Mouse (Mus musculus) liver, embryonic 12.5 days (tissue): ENCODE measurements around the gene Cir1. TPM values are rescaled to one million over a fixed set of nuclear protein-coding genes. Genes with fewer than 3 reads are reported as not detected.

Source experiments
- ATAC-seq: fragments of 200-750 bp; cut with Nextera tagmentation; 2 replicates; pipeline ENCODE4 v1.8.0; 2017; ENCODE audit warnings: moderate number of reproducible peaks, mild to moderate bottlenecking, moderate library complexity
- H3K27ac ChIP-seq: fragments of 300-500 bp; sonication (generic); 2 replicates; pipeline ENCODE4 v1.5.1; 2016; ENCODE audit warnings: mild to moderate bottlenecking
- H3K27me3 ChIP-seq: fragments of 300-500 bp; sonication (generic); replicated peaks from 2 replicates; pipeline ENCODE4 v1.6.1; 2016; ENCODE audit warnings: mild to moderate bottlenecking, moderate library complexity
- H3K36me3 ChIP-seq: fragments of 300-500 bp; sonication (generic); 2 replicates; pipeline ENCODE4 v1.6.1; 2016; ENCODE audit warnings: mild to moderate bottlenecking, moderate library complexity
- H3K4me1 ChIP-seq: fragments of 300-500 bp; sonication (generic); 2 replicates; pipeline ENCODE4 v1.6.1; 2016
- H3K4me2 ChIP-seq: fragments of 300-500 bp; sonication (generic); 2 replicates; pipeline ENCODE4 v1.6.1; 2016; ENCODE audit warnings: mild to moderate bottlenecking, moderate library complexity
- H3K4me3 ChIP-seq: fragments of 300-500 bp; sonication (generic); 2 replicates; pipeline ENCODE4 v1.5.1; 2016; ENCODE audit warnings: mild to moderate bottlenecking, moderate library complexity
- H3K9ac ChIP-seq: fragments of 300-500 bp; sonication (generic); 2 replicates; pipeline ENCODE4 v1.6.1; 2016; ENCODE audit warnings: mild to moderate bottlenecking, moderate library complexity
- H3K9me3 ChIP-seq: fragments of 300-500 bp; sonication (generic); replicated peaks from 2 replicates; pipeline ENCODE4 v1.6.1; 2016; ENCODE audit warnings: mild to moderate bottlenecking, moderate library complexity
- WGBS: fragments of 180-500 bp; shearing (Covaris S2); methylation state at CpG from one replicate; pipeline ENCODE4 v1.1.7; 2016; ENCODE audit not compliant: insufficient replicate concordance; 5-methylcytosine and 5-hydroxymethylcytosine counted together
- polyA plus RNA-seq: library from polyadenylated mRNA; unstranded; fragments of >200 nt; fragmentation: Nextera tagmentation; extraction: Ambion mirVana; gene quantifications from 2 replicates; pipeline ENCODE4 v1.2.1, GENCODE M21; 2016

Gene Cir1
- polyA plus RNA-seq, 1 experiment from 2014 or later = 17.4 TPM

GRCm38 (mm10) chr2:73270071-73270592 is 42.4 kb downstream of the Cir1 start:
- no peak for ATAC-seq
- H3K4me1 ChIP-seq = peaks cover 44% of the 10 kb centered on the region
- 2% methylated on average over 14 of the region's 14 CpGs for WGBS
- H3K9ac ChIP-seq = no peak overlapping the region
- H3K36me3 ChIP-seq = no peaks in the 10 kb centered on the region
- no peaks in the 10 kb centered on the region for H3K9me3 ChIP-seq
- H3K4me2 ChIP-seq = no peak overlapping the region
- H3K27ac ChIP-seq = no peak overlapping the region
- no peak overlapping the region for H3K4me3 ChIP-seq
- H3K27me3 ChIP-seq = peaks cover 97% of the 10 kb centered on the region

- Histone ChIP-seq H3K4me3 (no peak overlapping the region), H3K27ac (no peak overlapping the region), H3K27me3 (peaks cover 98% of the 10 kb centered on the region), H3K9me3 (no peaks in the 10 kb centered on the region), H3K36me3 (no peaks in the 10 kb centered on the region), H3K4me2 (no peak overlapping the region), H3K4me1 (peaks cover 42% of the 10 kb centered on the region), H3K9ac (no peak overlapping the region)
- ATAC-seq = no peak
- 6% methylated on average over 17 of the region's 17 CpGs for WGBS
Observed at GRCm38 (mm10) chr2:73269666-73270065, 42.8 kb downstream of the Cir1 start.

- Histone ChIP-seq H3K27me3 (peaks cover 98% of the 10 kb centered on the region), H3K27ac (no peak overlapping the region), H3K4me3 (no peak overlapping the region), H3K36me3 (no peaks in the 10 kb centered on the region), H3K4me1 (peaks cover 42% of the 10 kb centered on the region), H3K9ac (no peak overlapping the region), H3K4me2 (no peak overlapping the region), H3K9me3 (no peaks in the 10 kb centered on the region)
- WGBS = 5% methylated on average over 8 of the region's 8 CpGs
- ATAC-seq = no peak
Observed at GRCm38 (mm10) chr2:73268836-73269395, 43.6 kb downstream of the Cir1 start.

- no peak overlapping the region for H3K4me3 ChIP-seq
- no peak overlapping the region for H3K9ac ChIP-seq
- ATAC-seq = no peak
- no peak overlapping the region for H3K4me2 ChIP-seq
- H3K36me3 ChIP-seq = no peaks in the 10 kb centered on the region
- no peaks in the 10 kb centered on the region for H3K9me3 ChIP-seq
- peaks cover 38% of the 10 kb centered on the region for H3K4me1 ChIP-seq
- 5% methylated on average over 12 of the region's 12 CpGs for WGBS
- no peak overlapping the region for H3K27ac ChIP-seq
- H3K27me3 ChIP-seq = peaks cover 98% of the 10 kb centered on the region
Observed at GRCm38 (mm10) chr2:73268281-73268680, 44.2 kb downstream of the Cir1 start.

- no peak overlapping the region for H3K27ac ChIP-seq
- no peaks in the 10 kb centered on the region for H3K9me3 ChIP-seq
- no peak overlapping the region for H3K4me2 ChIP-seq
- 2% methylated on average over 4 of the region's 4 CpGs for WGBS
- no peak for ATAC-seq
- H3K9ac ChIP-seq = no peak overlapping the region
- peaks cover 34% of the 10 kb centered on the region for H3K4me1 ChIP-seq
- H3K27me3 ChIP-seq = peaks cover 98% of the 10 kb centered on the region
- no peaks in the 10 kb centered on the region for H3K36me3 ChIP-seq
- H3K4me3 ChIP-seq = no peak overlapping the region
Observed at GRCm38 (mm10) chr2:73267818-73268217, 44.7 kb downstream of the Cir1 start.

- Histone ChIP-seq H3K4me1 (peaks cover 28% of the 10 kb centered on the region), H3K27me3 (peaks cover 98% of the 10 kb centered on the region), H3K9ac (no peak overlapping the region), H3K4me2 (no peak overlapping the region), H3K36me3 (no peaks in the 10 kb centered on the region), H3K4me3 (no peak overlapping the region), H3K9me3 (no peaks in the 10 kb centered on the region), H3K27ac (no peak overlapping the region)
- ATAC-seq = no peak
- WGBS = 17% methylated on average over 3 of the region's 3 CpGs
Observed at GRCm38 (mm10) chr2:73267231-73267630, 45.3 kb downstream of the Cir1 start.

GRCm38 (mm10) chr2:73266623-73267022 is 45.9 kb downstream of the Cir1 start:
- Histone ChIP-seq H3K4me2 (no peak overlapping the region), H3K27me3 (peaks cover 98% of the 10 kb centered on the region), H3K27ac (no peak overlapping the region), H3K4me1 (peaks cover 22% of the 10 kb centered on the region), H3K9ac (no peak overlapping the region), H3K9me3 (no peaks in the 10 kb centered on the region), H3K4me3 (no peak overlapping the region), H3K36me3 (no peaks in the 10 kb centered on the region)
- no peak for ATAC-seq
- WGBS = 36% methylated on average over 1 of the region's 1 CpGs

- peaks cover 16% of the 10 kb centered on the region for H3K4me1 ChIP-seq
- H3K4me3 ChIP-seq = no peak overlapping the region
- no peak overlapping the region for H3K4me2 ChIP-seq
- no peaks in the 10 kb centered on the region for H3K36me3 ChIP-seq
- peaks cover 96% of the 10 kb centered on the region for H3K27me3 ChIP-seq
- peaks cover 2% of the 10 kb centered on the region; the same call in 1 of the 2 replicates for H3K9me3 ChIP-seq
- no peak overlapping the region for H3K9ac ChIP-seq
- 5% methylated on average over 5 of the region's 5 CpGs for WGBS
- no peak overlapping the region for H3K27ac ChIP-seq
- ATAC-seq = no peak
Observed at GRCm38 (mm10) chr2:73266011-73266410, 46.5 kb downstream of the Cir1 start.

- Histone ChIP-seq H3K36me3 (no peaks in the 10 kb centered on the region), H3K9ac (no peak overlapping the region), H3K27ac (no peak overlapping the region), H3K27me3 (peaks cover 85% of the 10 kb centered on the region), H3K4me2 (peak overlapping the region; percentile 53), H3K4me1 (peaks cover 12% of the 10 kb centered on the region; the same call in 1 of the 2 replicates), H3K9me3 (peaks cover 4% of the 10 kb centered on the region; the same call in 1 of the 2 replicates), H3K4me3 (peak overlapping the region; percentile 39; the same call in 1 of the 2 replicates)
- no peak for ATAC-seq
- WGBS = 6% methylated on average over 11 of the region's 11 CpGs
Observed at GRCm38 (mm10) chr2:73264611-73265195, 47.8 kb downstream of the Cir1 start.

GRCm38 (mm10) chr2:73263794-73264610 is 48.5 kb downstream of the Cir1 start:
- 3% methylated on average over 38 of the region's 38 CpGs for WGBS
- H3K4me2 ChIP-seq = peak overlapping the region; percentile 53
- peaks cover 78% of the 10 kb centered on the region for H3K27me3 ChIP-seq
- H3K4me1 ChIP-seq = peaks cover 12% of the 10 kb centered on the region; the same call in 1 of the 2 replicates
- H3K9me3 ChIP-seq = peaks cover 4% of the 10 kb centered on the region; the same call in 1 of the 2 replicates
- no peak overlapping the region for H3K27ac ChIP-seq
- H3K4me3 ChIP-seq = peak overlapping the region; percentile 39
- no peaks in the 10 kb centered on the region for H3K36me3 ChIP-seq
- ATAC-seq = no peak
- no peak overlapping the region for H3K9ac ChIP-seq

- no peaks in the 10 kb centered on the region for H3K36me3 ChIP-seq
- 7% methylated on average over 16 of the region's 16 CpGs for WGBS
- H3K27ac ChIP-seq = no peak overlapping the region
- no peak overlapping the region for H3K9ac ChIP-seq
- peaks cover 76% of the 10 kb centered on the region for H3K27me3 ChIP-seq
- peak overlapping the region; percentile 53 for H3K4me2 ChIP-seq
- peaks cover 4% of the 10 kb centered on the region; the same call in 1 of the 2 replicates for H3K9me3 ChIP-seq
- H3K4me1 ChIP-seq = peaks cover 12% of the 10 kb centered on the region; the same call in 1 of the 2 replicates
- peak overlapping the region; percentile 39; the same call in 1 of the 2 replicates for H3K4me3 ChIP-seq
- no peak for ATAC-seq
Observed at GRCm38 (mm10) chr2:73263172-73263765, 49.2 kb downstream of the Cir1 start.
